Mouse (Mus musculus) embryonic facial prominence, embryonic 11.5 days (tissue): ENCODE data around the gene Kif1b. TPM values are rescaled to one million over a fixed set of nuclear protein-coding genes. Genes with fewer than 3 reads are reported as not detected.
"Not testable (repeated sequence)": the region's sequence is repeated elsewhere in the genome, so short reads cannot be mapped to it uniquely, and the experiment has no call there.

ENCODE experiments used
- ATAC-seq: fragments of 200-750 bp; cut with Nextera tagmentation; replicated peaks from 2 replicates; pipeline ENCODE4 v1.8.0; 2017; ENCODE audit warnings: low read depth; ENCODE audit not compliant: insufficient number of reproducible peaks, low FRiP score, low TSS enrichment
- DNase-seq: peaks from one replicate; pipeline ENCODE4 v3.0.0-alpha.2; 2015; ENCODE audit warnings: low spot score
- H3K27ac ChIP-seq: fragments of 300-500 bp; sonication (generic); replicated peaks from 2 replicates; pipeline ENCODE4 v1.5.1; 2014; ENCODE audit warnings: mild to moderate bottlenecking, low read depth, low read length, control low read depth
- H3K27me3 ChIP-seq: fragments of 300-500 bp; sonication (generic); 2 replicates; pipeline ENCODE4 v1.6.1; 2014; ENCODE audit warnings: mild to moderate bottlenecking, low read length, moderate library complexity, mixed read lengths; ENCODE audit not compliant: control insufficient read depth, insufficient read depth
- H3K36me3 ChIP-seq: fragments of 300-500 bp; sonication (generic); replicated peaks from 2 replicates; pipeline ENCODE4 v1.6.1; 2014; ENCODE audit warnings: low read depth, mild to moderate bottlenecking, low read length, moderate library complexity, mixed read lengths; ENCODE audit not compliant: control insufficient read depth, insufficient read depth
- H3K4me1 ChIP-seq: fragments of 300-500 bp; sonication (generic); 2 replicates; pipeline ENCODE4 v1.6.1; 2014; ENCODE audit warnings: low read length, mixed read lengths; ENCODE audit not compliant: control insufficient read depth, insufficient read depth
- H3K4me2 ChIP-seq: fragments of 300-500 bp; sonication (generic); 2 replicates; pipeline ENCODE4 v1.6.1; 2014; ENCODE audit warnings: low read depth, mild to moderate bottlenecking, control low read depth, low read length, moderate library complexity
- H3K4me3 ChIP-seq: fragments of 300-500 bp; sonication (generic); 2 replicates; pipeline ENCODE4 v1.5.1; 2014; ENCODE audit warnings: low read depth, low read length, control low read depth
- H3K9ac ChIP-seq: fragments of 300-500 bp; sonication (generic); replicated peaks from 2 replicates; pipeline ENCODE4 v1.6.1; 2014; ENCODE audit warnings: mild to moderate bottlenecking, control low read depth, low read length
- H3K9me3 ChIP-seq: fragments of 300-500 bp; sonication (generic); replicated peaks from 2 replicates; pipeline ENCODE4 v1.6.1; 2016; ENCODE audit warnings: mild to moderate bottlenecking, low read length, inconsistent platforms, mixed read lengths; ENCODE audit not compliant: control insufficient read depth
- WGBS: fragments of 180-500 bp; shearing (Covaris S2); extraction: QIAGEN DNeasy Blood & Tissue Kit; methylation state at CpG from one replicate; pipeline ENCODE4 v1.1.7; 2014; 5-methylcytosine and 5-hydroxymethylcytosine counted together
- polyA plus RNA-seq: library from polyadenylated mRNA; unstranded; fragments of >200 nt; fragmentation: Nextera tagmentation; extraction: Ambion mirVana; gene quantifications from 2 replicates; pipeline ENCODE4 v1.2.1, GENCODE M21; 2014

Gene Kif1b
- polyA plus RNA-seq, 1 experiment from 2014 or later, result 45.1 TPM

- Histone ChIP-seq H3K9me3 (no peaks in the 10 kb centered on the region), H3K9ac (no peak overlapping the region), H3K4me2 (no peak overlapping the region), H3K36me3 (no peaks in the 10 kb centered on the region), H3K27ac (no peak overlapping the region), H3K4me3 (no peak overlapping the region), H3K4me1 (no peaks in the 10 kb centered on the region), H3K27me3 (no peaks in the 10 kb centered on the region)
- WGBS, result 76% methylated on average over 2 of the region's 2 CpGs
- DNase-seq (no peak), ATAC-seq (no peak)
These were observed 134.8 kb downstream of the Kif1b start for GRCm38 (mm10) chr4:149172666-149173065.

- no peaks in the 10 kb centered on the region for H3K36me3 ChIP-seq
- WGBS, result 85% methylated on average over 5 of the region's 5 CpGs
- ATAC-seq (no peak), DNase-seq (no peak)
- H3K9me3 ChIP-seq, result no peaks in the 10 kb centered on the region
- no peak overlapping the region for H3K4me2 ChIP-seq
- H3K4me3 ChIP-seq, result no peak overlapping the region
- no peaks in the 10 kb centered on the region for H3K4me1 ChIP-seq
- H3K9ac ChIP-seq, result no peak overlapping the region
- no peak overlapping the region for H3K27ac ChIP-seq
- no peaks in the 10 kb centered on the region for H3K27me3 ChIP-seq
These were observed 135.4 kb downstream of the Kif1b start for GRCm38 (mm10) chr4:149172083-149172482.

- Histone ChIP-seq H3K9ac (no peak overlapping the region), H3K9me3 (no peaks in the 10 kb centered on the region), H3K36me3 (no peaks in the 10 kb centered on the region), H3K4me2 (no peak overlapping the region), H3K27me3 (no peaks in the 10 kb centered on the region), H3K4me1 (peaks cover 2% of the 10 kb centered on the region; the same call in 1 of the 2 replicates), H3K27ac (no peak overlapping the region), H3K4me3 (no peak overlapping the region)
- 76% methylated on average over 5 of the region's 5 CpGs for WGBS
- ATAC-seq (no peak), DNase-seq (no peak)
These were observed 135.9 kb downstream of the Kif1b start for GRCm38 (mm10) chr4:149171581-149171981.

GRCm38 (mm10) chr4:149170394-149170931 lies 137.0 kb downstream of the Kif1b start:
- Histone ChIP-seq H3K4me3 (no peak overlapping the region), H3K27ac (0 out of 2 replicates have a peak overlapping the region, but pooled peaks have one; percentile 4), H3K4me2 (no peak overlapping the region), H3K9me3 (no peaks in the 10 kb centered on the region), H3K27me3 (no peaks in the 10 kb centered on the region), H3K4me1 (peaks cover 2% of the 10 kb centered on the region; the same call in 1 of the 2 replicates), H3K9ac (no peak overlapping the region), H3K36me3 (no peaks in the 10 kb centered on the region)
- ATAC-seq (no peak), DNase-seq (no peak)
- WGBS, result 61% methylated on average over 7 of the region's 7 CpGs

GRCm38 (mm10) chr4:149169926-149170325 lies 137.6 kb downstream of the Kif1b start:
- not testable (repeated sequence) for H3K9me3 ChIP-seq, H3K4me1 ChIP-seq, H3K36me3 ChIP-seq, ATAC-seq, H3K27ac ChIP-seq, H3K4me3 ChIP-seq, H3K9ac ChIP-seq, DNase-seq, H3K27me3 ChIP-seq, H3K4me2 ChIP-seq
- 79% methylated on average over 7 of the region's 8 CpGs for WGBS

- Histone ChIP-seq H3K9ac (no peak overlapping the region), H3K27ac (no peak overlapping the region), H3K4me3 (no peak overlapping the region), H3K4me2 (no peak overlapping the region), H3K4me1 (peaks cover 2% of the 10 kb centered on the region; the same call in 1 of the 2 replicates), H3K36me3 (no peaks in the 10 kb centered on the region; the same call in 1 of the 2 replicates), H3K27me3 (no peaks in the 10 kb centered on the region), H3K9me3 (no peaks in the 10 kb centered on the region)
- WGBS, result 56% methylated on average over 2 of the region's 2 CpGs
- no peak for DNase-seq
- no peak for ATAC-seq
These were observed 139.5 kb downstream of the Kif1b start for GRCm38 (mm10) chr4:149168016-149168415.

GRCm38 (mm10) chr4:149166957-149167611 lies 140.4 kb downstream of the Kif1b start:
- 2% methylated on average over 27 of the region's 27 CpGs for WGBS
- peak overlapping the region; percentile 70 for H3K27ac ChIP-seq

More at GRCm38 (mm10) chr4:149166957-149167611, 140.4 kb downstream of the Kif1b start:
- ATAC-seq (no peak; the same call in 1 of the 2 replicates), DNase-seq (peak; percentile 42)
- Histone ChIP-seq H3K9ac (peak overlapping the region; percentile 91), H3K4me2 (peak overlapping the region; percentile 76), H3K4me1 (peaks cover 2% of the 10 kb centered on the region; the same call in 1 of the 2 replicates), H3K4me3 (peak overlapping the region; percentile 93), H3K9me3 (no peaks in the 10 kb centered on the region), H3K36me3 (no peaks in the 10 kb centered on the region; the same call in 1 of the 2 replicates), H3K27me3 (no peaks in the 10 kb centered on the region)
